8 mouse cellular contexts compared by ENCODE assay signal in genomic region chr2:11602506-11603489, GRCm38 (mm10). TPM values are rescaled to one million over a fixed set of nuclear protein-coding genes. Genes with fewer than 3 reads are reported as not detected.
A peak's percentile ranks its signal among the peaks of the same experiment; 100 is the strongest.
DNase-seq lines count a peak whose midpoint lies in the region; ATAC-seq and TF ChIP-seq lines count a peak whose summit lies in the region.

No protein-coding gene starts in this region.

- DNase-seq in A20 (ENCODE audit: low read depth, low spot score) = peak; percentile 95
- DNase-seq in heart, adult 9 months (ENCODE audit: low spot score in 2 of 2) = peak; percentile 88 to 93
- peak; percentile 81 to 90 for DNase-seq in monocyte, adult 2 months (ENCODE audit: low read depth in 1 of 2, low spot score in 2 of 2)
- peak; percentile 92 to 93 for DNase-seq in spleen, postnatal 36 days (ENCODE audit: low spot score in 2 of 2)

- H3K9me3 ChIP-seq in kidney, embryonic 14.5 days (ENCODE audit: control insufficient read depth, low read length) = no peaks in the 10 kb centered on the region
- no peaks in the 10 kb centered on the region for H3K9me3 ChIP-seq in limb, embryonic 15.5 days

- peak overlapping the region; percentile 96 for H3K9ac ChIP-seq in kidney, embryonic 14.5 days (ENCODE audit: low read depth, low read length)
- peak overlapping the region; percentile 100 for H3K9ac ChIP-seq in limb, embryonic 15.5 days

- peak overlapping the region; percentile 83 for H3K4me2 ChIP-seq in kidney, embryonic 14.5 days (replicated peaks; ENCODE audit: low read depth, low read length)
- H3K4me2 ChIP-seq in limb, embryonic 15.5 days = peak overlapping the region; percentile 65

- peaks cover 26% of the 10 kb centered on the region; the same call in 1 of the 2 replicates for H3K36me3 ChIP-seq in kidney, embryonic 14.5 days (ENCODE audit: control insufficient read depth, insufficient read depth, low read length)
- peaks cover 19% of the 10 kb centered on the region for H3K36me3 ChIP-seq in limb, embryonic 15.5 days

- H3K27me3 ChIP-seq in kidney, embryonic 14.5 days (ENCODE audit: control insufficient read depth, insufficient read depth, low read length) = no peaks in the 10 kb centered on the region
- H3K27me3 ChIP-seq in limb, embryonic 15.5 days = no peaks in the 10 kb centered on the region

- no peak for TF ChIP-seq POLR2A in bone marrow macrophage, adult 2 months (IDR thresholded peaks at IDR 0.05; ENCODE audit: borderline replicate concordance, low read depth, low read length)
- peak; percentile 81 for TF ChIP-seq POLR2A in embryonic fibroblast, embryonic 13.5 days (IDR thresholded peaks at IDR 0.05; ENCODE audit: low read depth, low read length)

- peak overlapping the region; percentile 96 for H3K4me3 ChIP-seq in bone marrow macrophage, adult 2 months (ENCODE audit: insufficient read depth, low read length)
- H3K4me3 ChIP-seq in embryonic fibroblast, embryonic 13.5 days (ENCODE audit: insufficient read depth, low read length) = peak overlapping the region; percentile 90
- H3K4me3 ChIP-seq in kidney, embryonic 14.5 days (ENCODE audit: low read length) = peak overlapping the region; percentile 96
- H3K4me3 ChIP-seq in limb, embryonic 15.5 days = peak overlapping the region; percentile 75

- peak; percentile 99 for ATAC-seq in kidney, embryonic 14.5 days (ENCODE audit: low FRiP score, low TSS enrichment)
- peak; percentile 97 for ATAC-seq in limb, embryonic 15.5 days (ENCODE audit: insufficient number of reproducible peaks, low FRiP score, low TSS enrichment, low read depth)

- H3K27ac ChIP-seq in bone marrow macrophage, adult 2 months (ENCODE audit: insufficient read depth, low read depth, low read length) = peak overlapping the region; percentile 37; the same call in 1 of the 2 replicates
- no peak overlapping the region for H3K27ac ChIP-seq in embryonic fibroblast, embryonic 13.5 days (ENCODE audit: insufficient read depth, low read length)
- H3K27ac ChIP-seq in kidney, embryonic 14.5 days (ENCODE audit: low read depth, low read length) = peak overlapping the region; percentile 76
- H3K27ac ChIP-seq in limb, embryonic 15.5 days = peak overlapping the region; percentile 84

- peaks cover 12% of the 10 kb centered on the region for H3K4me1 ChIP-seq in bone marrow macrophage, adult 2 months (ENCODE audit: control insufficient read depth, insufficient read depth, low read length)
- H3K4me1 ChIP-seq in embryonic fibroblast, embryonic 13.5 days (ENCODE audit: control insufficient read depth, insufficient read depth, low read length) = no peaks in the 10 kb centered on the region; the same call in 1 of the 2 replicates
- H3K4me1 ChIP-seq in kidney, embryonic 14.5 days (ENCODE audit: control insufficient read depth, insufficient read depth, low read length) = peaks cover 8% of the 10 kb centered on the region; the same call in 1 of the 2 replicates
- H3K4me1 ChIP-seq in limb, embryonic 15.5 days = peaks cover 12% of the 10 kb centered on the region

- WGBS in kidney, embryonic 14.5 days = under 1% methylated on average over 57 of the region's 78 CpGs
- under 1% methylated on average over 69 of the region's 78 CpGs for WGBS in limb, embryonic 15.5 days

- TF ChIP-seq CTCF in bone marrow macrophage, adult 2 months (IDR thresholded peaks at IDR 0.05; ENCODE audit: low read depth, low read length) = peak; percentile 99
- peak; percentile 100 for TF ChIP-seq CTCF in embryonic fibroblast, embryonic 13.5 days (IDR thresholded peaks at IDR 0.05; ENCODE audit: borderline replicate concordance, insufficient read depth, low read length)

RNA-seq across cellular contexts. Expression of gene Rbm17, which starts 1.2 kb away (rescaled TPM):
- polyA plus RNA-seq in bone marrow macrophage, adult 2 months (2012; ENCODE audit: insufficient read depth, insufficient read length, missing spikeins) = 88.8 and 93.0 TPM in 2 replicates
- polyA plus RNA-seq in embryonic fibroblast, embryonic 13.5 days (2011; ENCODE audit: insufficient read length, low read depth, missing spikeins) = 161 and 169 TPM in 2 replicates
- polyA plus RNA-seq in kidney, embryonic 14.5 days (2014; fragmentation: Nextera tagmentation; extraction: Ambion mirVana) = 154 and 165 TPM in 2 replicates
- polyA plus RNA-seq in limb, embryonic 15.5 days (2015; fragmentation: Nextera tagmentation; extraction: Ambion mirVana) = 136 and 137 TPM in 2 replicates

RNA-seq across cellular contexts. Expression of gene Gm17490, which starts 23.3 kb away (rescaled TPM):
- not detected in 2 replicates for polyA plus RNA-seq in bone marrow macrophage, adult 2 months (2012; ENCODE audit: insufficient read depth, insufficient read length, missing spikeins)
- not detected in 2 replicates for polyA plus RNA-seq in embryonic fibroblast, embryonic 13.5 days (2011; ENCODE audit: insufficient read length, low read depth, missing spikeins)
- not detected in 2 replicates for polyA plus RNA-seq in kidney, embryonic 14.5 days (2014; fragmentation: Nextera tagmentation; extraction: Ambion mirVana)
- polyA plus RNA-seq in limb, embryonic 15.5 days (2015; fragmentation: Nextera tagmentation; extraction: Ambion mirVana) = not detected in 2 replicates

RNA-seq across cellular contexts. Expression of gene Il2ra, which starts 39.8 kb away (rescaled TPM):
- not detected in 2 replicates for polyA plus RNA-seq in bone marrow macrophage, adult 2 months (2012; ENCODE audit: insufficient read depth, insufficient read length, missing spikeins)
- polyA plus RNA-seq in embryonic fibroblast, embryonic 13.5 days (2011; ENCODE audit: insufficient read length, low read depth, missing spikeins) = not detected in 2 replicates
- not detected in 2 replicates for polyA plus RNA-seq in kidney, embryonic 14.5 days (2014; fragmentation: Nextera tagmentation; extraction: Ambion mirVana)
- not detected in 2 replicates for polyA plus RNA-seq in limb, embryonic 15.5 days (2015; fragmentation: Nextera tagmentation; extraction: Ambion mirVana)

RNA-seq across cellular contexts. Expression of gene Pfkfb3, which starts 48.9 kb away (rescaled TPM):
- polyA plus RNA-seq in bone marrow macrophage, adult 2 months (2012; ENCODE audit: insufficient read depth, insufficient read length, missing spikeins) = 39.6 and 41.8 TPM in 2 replicates
- polyA plus RNA-seq in embryonic fibroblast, embryonic 13.5 days (2011; ENCODE audit: insufficient read length, low read depth, missing spikeins) = 14.8 and 15.2 TPM in 2 replicates
- 10.5 and 11.2 TPM in 2 replicates for polyA plus RNA-seq in kidney, embryonic 14.5 days (2014; fragmentation: Nextera tagmentation; extraction: Ambion mirVana)
- polyA plus RNA-seq in limb, embryonic 15.5 days (2015; fragmentation: Nextera tagmentation; extraction: Ambion mirVana) = 16.8 and 18.8 TPM in 2 replicates
